Mouse (Mus musculus) layer of hippocampus, postnatal 36 days (tissue): ENCODE data around the gene Lmf1. TPM values are rescaled to one million over a fixed set of nuclear protein-coding genes. Genes with fewer than 3 reads are reported as not detected.

ENCODE experiments used
- DNase-seq, 2 experiments: peaks; one replicate each; pipeline ENCODE4 v3.0.0; 2022
- total RNA-seq, 2 experiments: library from RNA; stranded (reverse); gene quantifications; 2 replicates each; pipeline ENCODE4 v1.2.3; 2021

The Lmf1 gene
- total RNA-seq, 2 experiments from 2014 or later: 28.3 to 28.8 TPM

DNA sequence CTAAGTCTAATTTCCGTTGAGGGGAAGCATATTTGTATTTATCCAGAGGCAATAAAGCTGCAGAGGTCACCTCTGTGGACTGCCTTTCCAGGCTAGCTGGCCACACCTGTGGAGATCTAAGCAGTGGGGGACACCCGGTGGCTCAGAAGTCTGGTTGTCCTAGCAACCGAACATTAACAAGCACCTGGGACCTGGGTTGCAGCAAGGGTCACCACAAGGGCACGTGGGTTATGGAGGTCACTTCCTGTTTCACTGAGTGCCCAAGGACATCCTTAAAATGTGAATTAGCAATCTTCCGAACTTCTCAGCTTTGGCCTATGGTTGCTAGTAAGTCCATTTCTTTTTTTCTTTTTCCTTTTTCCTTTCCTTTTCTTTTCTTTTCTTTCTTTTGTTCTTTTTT, 25.3 kb downstream of the Lmf1 start:
- no peak for DNase-seq

GRCm38 (mm10) chr17:25608137-25608785, 29.4 kb downstream of the Lmf1 start:
- peak in 1 of 2 experiments; percentile 18 for DNase-seq

DNA sequence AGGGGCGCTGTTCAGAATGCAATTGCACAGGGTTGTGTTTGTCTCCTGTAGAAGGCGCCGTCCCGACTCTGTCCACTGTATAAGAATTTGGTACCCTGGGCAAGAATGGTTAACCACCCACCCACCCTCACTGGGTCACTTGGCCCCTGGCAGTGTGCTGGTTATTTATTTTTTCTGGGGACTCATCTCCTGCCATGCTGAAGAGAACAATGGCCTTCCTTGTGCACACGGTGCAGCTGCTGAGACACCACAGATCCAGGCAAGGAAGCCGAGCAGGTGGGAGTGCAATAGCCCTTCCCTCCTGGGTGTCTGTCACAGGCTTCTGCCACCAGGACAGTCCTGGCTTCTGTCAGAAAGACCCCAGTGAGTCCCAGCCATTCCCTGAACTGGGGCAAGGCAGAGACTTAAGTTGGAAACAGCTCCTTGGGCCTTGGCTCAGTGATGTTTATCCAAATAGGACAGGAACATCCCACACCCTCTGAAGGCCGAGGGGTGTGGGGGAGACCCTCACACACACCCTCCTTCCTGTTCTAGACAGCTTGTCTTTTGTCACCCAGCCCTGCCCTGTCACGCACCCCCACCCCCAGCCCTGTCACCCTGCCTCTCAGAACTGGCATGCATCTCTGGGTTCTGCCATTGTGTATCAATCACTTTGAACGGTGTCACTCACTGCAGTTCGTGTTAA, 30.1 kb downstream of the Lmf1 start:
- peak in 1 of 2 experiments; percentile 15 for DNase-seq

GRCm38 (mm10) chr17:25609506-25609828, 30.6 kb downstream of the Lmf1 start:
- DNase-seq: no peak

GRCm38 (mm10) chr17:25610151-25610550, 31.3 kb downstream of the Lmf1 start:
- DNase-seq: peak; percentile 48 to 49

- DNase-seq: no peak
Measured at GRCm38 (mm10) chr17:25612537-25612936, 33.7 kb downstream of the Lmf1 start.

DNA sequence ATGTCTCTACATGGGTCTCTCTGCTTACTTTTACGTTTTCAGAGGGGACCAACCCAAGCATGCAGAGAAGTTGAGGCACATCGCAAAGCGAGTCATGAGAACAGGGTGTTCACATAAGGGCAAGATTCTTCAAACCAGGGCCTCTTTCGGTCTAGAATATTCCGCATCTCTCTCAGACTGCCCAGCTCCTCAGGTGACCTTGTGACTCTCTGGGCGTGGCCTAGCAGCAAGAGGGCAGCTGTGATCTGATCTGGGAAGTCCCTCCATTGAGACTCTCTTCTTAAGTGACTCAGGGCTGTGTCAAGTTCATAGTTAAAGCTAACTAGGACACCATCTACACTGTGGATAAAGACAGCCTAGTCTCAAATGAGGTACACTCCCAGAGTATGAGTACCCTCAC, 34.4 kb downstream of the Lmf1 start:
- no peak for DNase-seq

DNA sequence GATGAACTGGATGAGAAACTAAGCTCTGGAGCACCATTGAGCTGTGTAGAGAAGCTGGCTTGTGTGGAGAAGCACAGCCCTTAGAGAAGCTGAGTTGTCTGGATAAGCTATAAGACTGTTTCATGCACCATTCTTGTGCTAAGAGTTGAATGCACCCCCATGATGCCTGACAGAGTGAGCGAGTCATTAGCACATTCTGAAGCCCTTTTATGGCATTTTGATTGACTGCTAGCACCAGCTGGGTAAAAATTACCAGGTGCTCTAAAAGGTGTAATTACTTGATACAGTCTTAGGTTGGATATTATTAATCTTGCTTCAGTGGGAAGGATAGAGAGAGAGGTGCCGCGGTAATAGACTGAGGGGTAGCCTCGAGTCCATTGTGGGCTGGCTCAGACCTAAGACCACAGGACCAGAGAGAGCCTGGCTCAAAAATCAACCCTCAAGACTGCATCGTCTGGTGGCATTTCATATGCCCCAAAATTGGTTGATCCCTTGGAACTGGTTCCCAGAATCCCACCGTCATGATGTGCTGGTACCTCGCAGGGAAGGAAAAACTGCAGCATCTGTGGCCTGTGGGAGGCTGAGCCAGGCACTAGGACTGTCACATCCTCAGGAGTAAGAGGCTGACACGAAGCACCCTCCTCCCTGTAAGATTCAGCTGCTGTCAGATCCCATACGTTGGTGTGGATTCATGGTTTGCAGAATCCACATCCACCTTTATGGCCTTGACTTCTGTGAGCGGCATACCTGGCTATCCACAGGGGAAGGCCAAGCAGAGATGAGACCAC, 36.0 kb downstream of the Lmf1 start:
- DNase-seq: no peak

DNA sequence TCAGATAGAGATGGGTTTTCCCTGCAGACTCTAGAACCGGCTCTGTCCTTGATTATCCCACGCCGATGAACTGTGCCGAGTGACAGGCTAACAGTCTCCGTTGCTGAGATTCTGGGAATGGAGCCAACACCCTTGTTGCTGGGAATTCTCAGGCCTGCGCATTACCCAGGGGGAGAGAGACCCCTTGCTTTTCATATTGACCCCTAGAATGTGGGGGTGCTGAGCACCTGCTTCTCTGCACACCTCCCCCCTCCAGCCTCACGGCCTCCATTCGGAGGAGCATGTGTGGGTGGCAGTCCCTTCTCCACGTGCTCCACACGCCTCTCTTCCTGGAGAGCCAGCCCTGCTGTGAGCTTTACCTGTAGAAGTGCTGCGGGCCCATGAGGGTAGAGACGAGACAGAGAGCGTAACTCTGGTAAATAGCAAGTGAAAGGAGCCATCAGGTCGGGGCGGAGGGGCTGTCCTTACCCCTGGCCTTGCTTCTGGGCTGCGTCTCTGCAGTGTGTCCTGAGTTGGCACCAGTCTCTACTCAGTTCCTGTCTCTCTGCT, 39.7 kb downstream of the Lmf1 start:
- DNase-seq: peak in 1 of 2 experiments; percentile 67

DNA sequence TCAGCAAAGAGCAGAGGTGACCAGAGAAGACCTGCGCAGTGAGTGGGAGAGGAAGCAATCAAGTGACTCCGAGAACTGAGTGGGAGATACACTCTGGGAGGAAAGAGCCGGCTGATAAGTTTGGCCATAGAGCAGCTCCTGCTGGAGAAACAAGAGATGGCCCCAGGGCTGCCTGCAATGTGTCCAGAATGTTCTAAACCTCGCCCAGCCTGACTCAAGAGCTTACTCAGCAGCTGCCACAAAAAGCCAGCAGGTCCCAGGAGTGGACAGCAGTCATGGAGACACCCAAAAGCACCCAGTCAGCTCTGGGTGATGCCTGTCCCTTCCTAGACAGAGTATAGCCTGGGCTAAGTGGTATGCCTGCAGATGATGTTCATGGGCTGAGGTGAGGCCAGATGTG, 44.6 kb downstream of the Lmf1 start:
- DNase-seq: no peak

DNA sequence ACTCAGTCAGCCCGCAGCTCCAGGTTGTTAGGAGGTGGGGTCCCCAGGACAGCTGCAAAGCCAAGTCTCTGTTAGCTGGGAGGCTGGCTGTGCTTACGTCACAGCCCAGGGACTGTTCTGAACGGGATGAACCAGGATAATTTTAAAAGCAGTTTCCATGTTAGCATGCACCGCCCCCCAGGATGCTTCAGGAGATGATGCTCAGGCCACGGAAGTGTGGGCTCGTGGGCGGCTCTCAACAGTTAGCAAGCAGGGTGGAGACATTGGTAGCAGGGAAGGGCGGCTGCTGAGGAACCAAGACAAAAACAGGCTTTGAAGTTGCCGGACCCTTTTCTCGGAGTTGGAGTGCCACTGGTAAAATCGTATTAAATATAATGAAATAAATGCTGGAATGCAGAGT, 45.0 kb downstream of the Lmf1 start:
- DNase-seq: peak; percentile 54 to 65

GRCm38 (mm10) chr17:25624446-25625119, 45.7 kb downstream of the Lmf1 start:
- DNase-seq: peak in 1 of 2 experiments; percentile 29

- peak in 1 of 2 experiments; percentile 48 for DNase-seq
Measured at GRCm38 (mm10) chr17:25625282-25625681, 46.4 kb downstream of the Lmf1 start.

GRCm38 (mm10) chr17:25626196-25627043, 47.5 kb downstream of the Lmf1 start:
- DNase-seq: no peak

GRCm38 (mm10) chr17:25630313-25630712, 51.4 kb downstream of the Lmf1 start:
- no peak for DNase-seq

GRCm38 (mm10) chr17:25634070-25634469, 55.2 kb downstream of the Lmf1 start:
- DNase-seq: no peak

DNA sequence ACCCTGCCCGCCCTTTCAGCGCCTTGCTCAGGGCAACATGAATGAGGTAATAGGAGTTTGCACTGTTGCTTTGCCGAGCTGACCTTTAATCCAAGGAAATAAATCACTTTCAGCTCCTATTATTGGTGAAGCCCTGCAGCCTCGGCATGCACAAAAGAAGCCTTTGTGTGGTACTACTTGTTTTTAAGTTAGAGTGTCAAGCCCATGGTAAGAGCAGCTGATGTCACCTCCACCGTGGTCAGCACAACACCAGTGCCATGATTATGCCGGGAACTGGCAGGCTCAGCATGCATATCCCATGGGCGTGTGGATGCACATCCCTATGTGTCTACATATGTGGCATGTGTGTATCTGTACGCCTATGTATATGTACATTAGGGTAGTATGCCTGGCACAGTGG, 56.5 kb downstream of the Lmf1 start:
- DNase-seq: no peak

- no peak for DNase-seq
Measured at GRCm38 (mm10) chr17:25635806-25636205, 56.9 kb downstream of the Lmf1 start.

DNA sequence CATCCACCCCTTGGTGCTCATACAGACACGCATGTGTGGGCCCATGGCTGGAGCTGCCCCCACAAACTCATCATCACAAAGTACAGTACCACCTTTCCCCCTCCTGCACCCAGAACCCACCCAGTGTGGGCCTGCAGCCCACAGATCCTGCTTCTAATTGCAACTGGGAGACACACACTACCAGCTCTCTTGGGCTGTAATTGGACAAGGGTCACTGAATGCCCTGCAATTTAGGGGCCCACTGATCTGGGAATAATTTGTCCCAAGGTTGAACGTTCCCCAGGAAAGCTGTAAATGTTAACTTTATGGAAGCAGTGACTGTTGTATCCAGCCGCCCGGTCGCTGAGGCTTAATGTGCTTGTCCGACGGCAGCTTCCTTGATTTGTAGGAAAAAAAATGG, 59.1 kb downstream of the Lmf1 start:
- DNase-seq: no peak

GRCm38 (mm10) chr17:25638442-25638841, 59.6 kb downstream of the Lmf1 start:
- no peak for DNase-seq

DNA sequence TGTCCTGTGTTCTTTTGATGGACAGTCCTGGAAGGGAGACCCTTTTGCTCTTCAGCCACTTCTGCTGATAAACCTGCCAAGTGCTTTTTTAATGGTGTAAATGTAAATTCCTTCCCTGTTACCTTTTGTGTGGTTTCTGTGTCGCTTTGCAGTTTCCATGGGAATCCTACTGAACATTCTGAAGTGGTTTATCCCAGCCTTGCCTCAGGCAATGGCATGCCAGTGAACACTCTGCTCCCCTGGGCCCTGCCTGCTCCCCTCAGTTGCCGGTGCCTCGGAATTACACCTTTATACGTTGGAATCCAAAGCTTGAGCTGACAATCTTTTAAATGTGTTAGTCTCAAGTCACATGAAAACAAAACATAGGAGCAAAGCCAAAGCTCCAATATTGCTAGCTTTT, 62.1 kb downstream of the Lmf1 start:
- DNase-seq: no peak

DNA sequence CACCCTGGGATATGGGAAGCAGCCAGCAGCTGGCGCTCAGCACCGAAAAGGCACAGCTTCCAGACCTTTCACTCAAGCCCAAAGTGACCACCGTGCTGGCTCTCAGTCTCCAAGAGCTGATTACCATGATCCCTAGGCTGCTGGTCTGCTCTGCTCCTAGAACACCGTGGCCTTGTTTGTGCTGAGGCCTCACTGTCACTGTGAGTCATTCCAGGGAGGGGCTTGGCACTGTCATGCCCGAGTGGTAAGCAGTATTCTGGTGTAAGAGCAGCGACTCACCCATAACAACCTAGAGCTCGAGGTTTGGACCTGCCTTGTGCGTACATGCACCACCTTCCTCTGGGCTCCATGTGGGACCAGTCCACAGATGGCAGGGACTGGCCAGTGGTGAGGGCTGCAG, 63.1 kb downstream of the Lmf1 start:
- no peak for DNase-seq
